Mouse (Mus musculus): Measurements from ENCODE around the gene Teddm1b.

DNA sequence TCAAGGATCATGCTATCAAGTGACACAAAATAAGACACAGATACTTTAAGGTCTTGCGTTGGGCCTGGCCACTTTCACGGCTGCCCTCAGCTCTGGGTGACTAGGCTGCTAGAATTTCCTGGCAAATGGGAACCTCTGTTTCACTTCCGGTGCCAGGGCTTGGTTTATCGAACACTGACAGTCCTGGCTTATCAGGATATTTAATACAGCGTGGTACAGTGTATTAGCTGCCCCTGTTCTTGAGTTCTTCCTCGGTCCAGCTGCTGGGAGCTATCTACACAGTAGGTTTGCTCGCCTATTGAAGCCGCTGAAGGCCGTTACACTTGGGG lies 35.8 kb downstream of the Teddm1b start:
- TF ChIP-seq EP300 (IDR thresholded peaks at IDR 0.05; ENCODE audit: insufficient read depth, low read depth, low read length) (0 out of 2 replicates have a peak, but pooled peaks have one; percentile 30), CTCF (IDR thresholded peaks at IDR 0.05) (no peak), POLR2A (IDR thresholded peaks at IDR 0.05; ENCODE audit: insufficient read depth, low read depth, low read length) (peak; percentile 42; the same call in 1 of the 2 replicates)
